Comparison of ENCODE assay signal across 10 mouse cellular contexts in the genomic region with DNA sequence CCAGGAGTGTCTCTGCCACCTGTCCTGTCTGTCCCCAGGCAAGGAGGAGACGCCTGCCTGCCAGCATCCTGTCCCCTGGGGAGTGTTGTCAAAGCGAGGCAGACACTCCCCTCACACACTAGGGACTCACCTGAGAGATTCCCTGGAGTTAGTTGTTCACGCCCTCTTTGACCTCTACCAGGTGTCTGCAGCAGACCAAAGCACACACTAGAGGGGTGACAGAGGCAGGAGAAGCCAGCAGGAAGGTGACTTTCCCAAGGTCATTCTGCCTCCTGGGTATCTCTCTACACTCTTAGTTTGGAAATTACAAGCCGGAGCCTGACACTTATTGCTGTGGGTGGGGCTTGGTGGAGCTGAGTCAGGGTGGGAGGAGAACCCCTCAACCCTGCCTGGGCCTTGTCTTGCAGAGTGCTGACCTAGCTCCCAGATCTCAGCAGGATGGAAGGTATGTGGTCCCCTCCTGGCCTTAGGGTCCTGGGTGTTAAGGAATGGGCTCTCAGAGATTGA. TPM values are rescaled to one million over a fixed set of nuclear protein-coding genes. Genes with fewer than 3 reads are reported as not detected.
DNase-seq lines count a peak whose midpoint lies in the region; ATAC-seq and TF ChIP-seq lines count a peak whose summit lies in the region.
"Had no signal": no experiment of that assay in that cellular context is flagged by ENCODE, and none has a peak within 500 bp of the region (broad histone marks: within the 10 kb centered on the region; RNA-seq: fewer than 3 reads in every experiment).

No protein-coding gene starts in this region.

- H3K9me3 ChIP-seq in forebrain, embryonic 10.5 days, result no peaks in the 10 kb centered on the region
- no peaks in the 10 kb centered on the region for H3K9me3 ChIP-seq in forebrain, embryonic 13.5 days (replicated peaks)
- H3K9me3 ChIP-seq in lung, embryonic 14.5 days (ENCODE audit: low read depth, low read length), result no peaks in the 10 kb centered on the region
- H3K9me3 ChIP-seq in hindbrain, embryonic 13.5 days, result no peaks in the 10 kb centered on the region
- no peaks in the 10 kb centered on the region for H3K9me3 ChIP-seq in neural tube, embryonic 15.5 days (replicated peaks)

- no peak for ATAC-seq in forebrain, embryonic 13.5 days
- no peak for ATAC-seq in lung, embryonic 14.5 days (ENCODE audit: insufficient read depth)
- ATAC-seq in hindbrain, embryonic 13.5 days (ENCODE audit: low FRiP score), result no peak
- ATAC-seq in neural tube, embryonic 15.5 days (ENCODE audit: low FRiP score), result no peak

- 60% methylated on average over 4 of the region's 4 CpGs for WGBS in forebrain, embryonic 10.5 days
- 72% methylated on average over 4 of the region's 4 CpGs for WGBS in forebrain, embryonic 13.5 days
- 62% methylated on average over 4 of the region's 4 CpGs for WGBS in lung, embryonic 14.5 days
- 68% methylated on average over 4 of the region's 4 CpGs for WGBS in hindbrain, embryonic 13.5 days
- 50% methylated on average over 4 of the region's 4 CpGs for WGBS in neural tube, embryonic 15.5 days

- no peak overlapping the region for H3K4me3 ChIP-seq in forebrain, embryonic 10.5 days
- no peak overlapping the region for H3K4me3 ChIP-seq in forebrain, embryonic 13.5 days
- no peak overlapping the region for H3K4me3 ChIP-seq in lung, embryonic 14.5 days (ENCODE audit: low read depth, low read length)
- no peak overlapping the region for H3K4me3 ChIP-seq in hindbrain, embryonic 13.5 days
- H3K4me3 ChIP-seq in neural tube, embryonic 15.5 days (replicated peaks), result no peak overlapping the region

- no peak for DNase-seq in forebrain, embryonic 10.5 days (ENCODE audit: extremely low spot score, low spot score)
- no peak for DNase-seq in lung, embryonic 14.5 days
- DNase-seq in lung, adult 18-20 months, result no peak
- DNase-seq in urinary bladder, postnatal 10 days (ENCODE audit: low spot score), result no peak
- no peak for DNase-seq in cerebellum, adult 8-10 months

- no peaks in the 10 kb centered on the region for H3K27me3 ChIP-seq in forebrain, embryonic 10.5 days (ENCODE audit: poor library complexity, severe bottlenecking)
- H3K27me3 ChIP-seq in forebrain, embryonic 13.5 days, result no peaks in the 10 kb centered on the region
- no peaks in the 10 kb centered on the region for H3K27me3 ChIP-seq in lung, embryonic 14.5 days (ENCODE audit: insufficient read depth, low read length)
- no peaks in the 10 kb centered on the region for H3K27me3 ChIP-seq in hindbrain, embryonic 13.5 days
- H3K27me3 ChIP-seq in neural tube, embryonic 15.5 days (replicated peaks), result no peaks in the 10 kb centered on the region
- H3K27me3 ChIP-seq: CH12.LX had no signal

- peak overlapping the region; percentile 84 for H3K27ac ChIP-seq in forebrain, embryonic 10.5 days
- H3K27ac ChIP-seq in forebrain, embryonic 13.5 days, result no peak overlapping the region
- peak overlapping the region; percentile 44 for H3K27ac ChIP-seq in lung, embryonic 14.5 days (ENCODE audit: low read depth)
- peak overlapping the region; percentile 74 for H3K27ac ChIP-seq in hindbrain, embryonic 13.5 days
- H3K27ac ChIP-seq in neural tube, embryonic 15.5 days (replicated peaks), result peak overlapping the region; percentile 66

- TF ChIP-seq CTCF in lung, embryonic 14.5 days (IDR thresholded peaks at IDR 0.05; ENCODE audit: low read depth), result no peak

- peaks cover 81% of the 10 kb centered on the region for H3K4me1 ChIP-seq in forebrain, embryonic 10.5 days
- H3K4me1 ChIP-seq in forebrain, embryonic 13.5 days, result peaks cover 47% of the 10 kb centered on the region
- H3K4me1 ChIP-seq in lung, embryonic 14.5 days (ENCODE audit: insufficient read depth), result peaks cover 13% of the 10 kb centered on the region; the same call in 1 of the 2 replicates
- H3K4me1 ChIP-seq in hindbrain, embryonic 13.5 days (replicated peaks), result peaks cover 69% of the 10 kb centered on the region
- peaks cover 74% of the 10 kb centered on the region for H3K4me1 ChIP-seq in neural tube, embryonic 15.5 days

- H3K36me3 ChIP-seq in forebrain, embryonic 10.5 days (replicated peaks), result no peaks in the 10 kb centered on the region
- no peaks in the 10 kb centered on the region for H3K36me3 ChIP-seq in forebrain, embryonic 13.5 days (ENCODE audit: poor library complexity, severe bottlenecking)
- H3K36me3 ChIP-seq in lung, embryonic 14.5 days (ENCODE audit: insufficient read depth), result no peaks in the 10 kb centered on the region
- H3K36me3 ChIP-seq in hindbrain, embryonic 13.5 days, result peaks cover 2% of the 10 kb centered on the region
- no peaks in the 10 kb centered on the region; the same call in 1 of the 2 replicates for H3K36me3 ChIP-seq in neural tube, embryonic 15.5 days

- H3K9ac ChIP-seq in forebrain, embryonic 13.5 days, result no peak overlapping the region
- peak overlapping the region; percentile 13; the same call in 1 of the 2 replicates for H3K9ac ChIP-seq in lung, embryonic 14.5 days
- H3K9ac ChIP-seq in hindbrain, embryonic 13.5 days, result peak overlapping the region; percentile 30
- H3K9ac ChIP-seq in neural tube, embryonic 15.5 days (replicated peaks), result no peak overlapping the region; the same call in 1 of the 2 replicates

- no peak overlapping the region for H3K4me2 ChIP-seq in forebrain, embryonic 13.5 days
- H3K4me2 ChIP-seq in lung, embryonic 14.5 days, result peak overlapping the region; percentile 13; the same call in 1 of the 2 replicates
- no peak overlapping the region for H3K4me2 ChIP-seq in hindbrain, embryonic 13.5 days
- H3K4me2 ChIP-seq in neural tube, embryonic 15.5 days, result peak overlapping the region; percentile 28; the same call in 1 of the 2 replicates

RNA-seq across cellular contexts. Expression of gene Ak1, which starts 6.5 kb away (rescaled TPM):
- 17.8 and 20.2 TPM in 2 replicates for polyA plus RNA-seq in forebrain, embryonic 10.5 days (2016; fragmentation: Nextera tagmentation; extraction: Ambion mirVana)
- polyA plus RNA-seq in forebrain, embryonic 13.5 days (2015; fragmentation: Nextera tagmentation; extraction: Ambion mirVana), result 48.8 and 48.9 TPM in 2 replicates
- 34.3 and 35.8 TPM in 2 replicates for polyA plus RNA-seq in lung, embryonic 14.5 days (2014; fragmentation: Nextera tagmentation; extraction: Ambion mirVana)
- polyA plus RNA-seq in hindbrain, embryonic 13.5 days (2015; fragmentation: Nextera tagmentation; extraction: Ambion mirVana), result 68.9 and 71.5 TPM in 2 replicates
- 88.5 and 103 TPM in 2 replicates for polyA plus RNA-seq in neural tube, embryonic 15.5 days (2015; fragmentation: Nextera tagmentation; extraction: Ambion mirVana)

RNA-seq across cellular contexts. Expression of gene Eng, which starts 18.3 kb away (rescaled TPM):
- polyA plus RNA-seq in forebrain, embryonic 10.5 days (2016; fragmentation: Nextera tagmentation; extraction: Ambion mirVana), result 24.5 and 24.7 TPM in 2 replicates
- 20.4 and 21.2 TPM in 2 replicates for polyA plus RNA-seq in forebrain, embryonic 13.5 days (2015; fragmentation: Nextera tagmentation; extraction: Ambion mirVana)
- polyA plus RNA-seq in lung, embryonic 14.5 days (2014; fragmentation: Nextera tagmentation; extraction: Ambion mirVana), result 91.1 and 98.5 TPM in 2 replicates
- polyA plus RNA-seq in hindbrain, embryonic 13.5 days (2015; fragmentation: Nextera tagmentation; extraction: Ambion mirVana), result 29.0 and 29.2 TPM in 2 replicates
- 29.6 and 40.5 TPM in 2 replicates for polyA plus RNA-seq in neural tube, embryonic 15.5 days (2015; fragmentation: Nextera tagmentation; extraction: Ambion mirVana)

RNA-seq across cellular contexts. Expression of gene St6galnac6, which starts 28.6 kb away (rescaled TPM):
- 13.3 and 13.8 TPM in 2 replicates for polyA plus RNA-seq in forebrain, embryonic 10.5 days (2016; fragmentation: Nextera tagmentation; extraction: Ambion mirVana)
- 10.0 and 10.8 TPM in 2 replicates for polyA plus RNA-seq in forebrain, embryonic 13.5 days (2015; fragmentation: Nextera tagmentation; extraction: Ambion mirVana)
- 8.3 and 11.1 TPM in 2 replicates for polyA plus RNA-seq in lung, embryonic 14.5 days (2014; fragmentation: Nextera tagmentation; extraction: Ambion mirVana)
- 13.1 and 13.5 TPM in 2 replicates for polyA plus RNA-seq in hindbrain, embryonic 13.5 days (2015; fragmentation: Nextera tagmentation; extraction: Ambion mirVana)
- polyA plus RNA-seq in neural tube, embryonic 15.5 days (2015; fragmentation: Nextera tagmentation; extraction: Ambion mirVana), result 13.5 and 14.4 TPM in 2 replicates

RNA-seq across cellular contexts. Expression of gene St6galnac4, which starts 41.2 kb away (rescaled TPM):
- polyA plus RNA-seq in forebrain, embryonic 10.5 days (2016; fragmentation: Nextera tagmentation; extraction: Ambion mirVana), result 15.7 and 17.6 TPM in 2 replicates
- 14.5 and 16.5 TPM in 2 replicates for polyA plus RNA-seq in forebrain, embryonic 13.5 days (2015; fragmentation: Nextera tagmentation; extraction: Ambion mirVana)
- 22.0 and 23.8 TPM in 2 replicates for polyA plus RNA-seq in lung, embryonic 14.5 days (2014; fragmentation: Nextera tagmentation; extraction: Ambion mirVana)
- polyA plus RNA-seq in hindbrain, embryonic 13.5 days (2015; fragmentation: Nextera tagmentation; extraction: Ambion mirVana), result 22.8 and 23.4 TPM in 2 replicates
- polyA plus RNA-seq in neural tube, embryonic 15.5 days (2015; fragmentation: Nextera tagmentation; extraction: Ambion mirVana), result 43.9 and 44.6 TPM in 2 replicates

RNA-seq across cellular contexts. Expression of gene 9430097D07Rik, which starts 52.6 kb away (rescaled TPM):
- 0.19 and 0.30 TPM in 2 replicates for polyA plus RNA-seq in forebrain, embryonic 10.5 days (2016; fragmentation: Nextera tagmentation; extraction: Ambion mirVana)
- 0.18 and 0.39 TPM in 2 replicates for polyA plus RNA-seq in forebrain, embryonic 13.5 days (2015; fragmentation: Nextera tagmentation; extraction: Ambion mirVana)
- polyA plus RNA-seq in lung, embryonic 14.5 days (2014; fragmentation: Nextera tagmentation; extraction: Ambion mirVana), result 0.20 TPM in 1 of 2 replicates, not detected in the other
- 0.53 and 0.56 TPM in 2 replicates for polyA plus RNA-seq in hindbrain, embryonic 13.5 days (2015; fragmentation: Nextera tagmentation; extraction: Ambion mirVana)
- 0.59 and 0.99 TPM in 2 replicates for polyA plus RNA-seq in neural tube, embryonic 15.5 days (2015; fragmentation: Nextera tagmentation; extraction: Ambion mirVana)
- polyA plus RNA-seq: urinary bladder, adult 2 months had no signal

Comparison
In these comparisons a context has a peak if more than half of its experiments do, and no peak if none do; other contexts are left out.
1. H3K4me2 ChIP-seq: peak in lung, embryonic 14.5 days (single experiment) and neural tube, embryonic 15.5 days (single experiment); none in forebrain, embryonic 13.5 days (single experiment) and hindbrain, embryonic 13.5 days (single experiment).
2. H3K9ac ChIP-seq: peak in lung, embryonic 14.5 days (single experiment) and hindbrain, embryonic 13.5 days (single experiment); none in forebrain, embryonic 13.5 days (single experiment) and neural tube, embryonic 15.5 days (single experiment).